9 mouse cellular contexts compared by ENCODE assay signal in the genomic region with DNA sequence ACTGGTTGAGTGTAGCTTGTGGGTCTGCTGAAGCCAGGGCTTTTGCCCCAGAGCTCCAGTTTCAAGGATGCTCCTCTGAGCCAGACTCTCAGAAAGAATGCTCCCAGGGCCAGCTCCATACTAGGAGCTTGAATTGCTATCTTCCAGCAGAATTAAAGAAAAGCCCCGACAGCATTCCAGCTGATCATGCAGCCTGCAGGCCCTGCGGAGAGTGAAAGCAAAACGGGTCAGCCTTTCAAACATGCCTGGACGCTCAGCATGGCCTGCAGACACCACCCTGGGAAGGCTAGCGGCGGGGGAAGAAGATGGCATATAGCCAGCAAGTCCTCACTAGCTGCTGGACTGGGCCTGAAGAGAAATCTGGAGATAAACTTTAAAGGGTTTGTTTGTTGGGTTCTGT. TPM values are rescaled to one million over a fixed set of nuclear protein-coding genes. Genes with fewer than 3 reads are reported as not detected.
DNase-seq lines count a peak whose midpoint lies in the region; ATAC-seq and TF ChIP-seq lines count a peak whose summit lies in the region.
"Had no signal": no experiment of that assay in that cellular context is flagged by ENCODE, and none has a peak within 500 bp of the region (broad histone marks: within the 10 kb centered on the region; RNA-seq: fewer than 3 reads in every experiment).

No protein-coding gene starts in this region.

- H3K9me3 ChIP-seq in hindbrain, embryonic 10.5 days = no peaks in the 10 kb centered on the region
- H3K9me3 ChIP-seq in hindbrain, embryonic 11.5 days (ENCODE audit: control insufficient read depth, low read length) = no peaks in the 10 kb centered on the region
- H3K9me3 ChIP-seq in heart, postnatal 0 days (replicated peaks; ENCODE audit: control insufficient read depth, low read length) = no peaks in the 10 kb centered on the region
- no peaks in the 10 kb centered on the region for H3K9me3 ChIP-seq in stomach, postnatal 0 days (ENCODE audit: control insufficient read depth, low read length)

- ATAC-seq in hindbrain, embryonic 11.5 days (ENCODE audit: low FRiP score) = no peak
- no peak for ATAC-seq in heart, postnatal 0 days (ENCODE audit: insufficient read depth, low read depth)
- ATAC-seq in stomach, postnatal 0 days (ENCODE audit: low FRiP score, low TSS enrichment) = no peak
- no peak for ATAC-seq in megakaryocyte-erythroid progenitor cell, adult 5-6 weeks (replicated peaks; ENCODE audit: low FRiP score, low TSS enrichment, poor library complexity, severe bottlenecking)

- no peak overlapping the region for H3K9ac ChIP-seq in hindbrain, embryonic 11.5 days (ENCODE audit: low read depth, low read length)
- 0 out of 2 replicates have a peak overlapping the region, but pooled peaks have one; percentile 26 for H3K9ac ChIP-seq in heart, postnatal 0 days (replicated peaks; ENCODE audit: low read depth, low read length)
- H3K9ac ChIP-seq in stomach, postnatal 0 days (ENCODE audit: low read length) = no peak overlapping the region

- no peak overlapping the region for H3K4me3 ChIP-seq in hindbrain, embryonic 10.5 days
- no peak overlapping the region for H3K4me3 ChIP-seq in hindbrain, embryonic 11.5 days (ENCODE audit: low read depth, low read length)
- no peak overlapping the region for H3K4me3 ChIP-seq in cortical plate, adult 2 months (ENCODE audit: insufficient read depth, low read length)
- no peak overlapping the region for H3K4me3 ChIP-seq in heart, postnatal 0 days (ENCODE audit: low read depth, low read length)
- no peak overlapping the region for H3K4me3 ChIP-seq in stomach, postnatal 0 days (ENCODE audit: low read depth, low read length)
- H3K4me3 ChIP-seq: erythroblast, embryonic 14.5 days had no signal

- 45% methylated on average over 6 of the region's 6 CpGs for WGBS in hindbrain, embryonic 10.5 days
- WGBS in hindbrain, embryonic 11.5 days = 48% methylated on average over 6 of the region's 6 CpGs
- WGBS in heart, postnatal 0 days = 30% methylated on average over 6 of the region's 6 CpGs
- WGBS in stomach, postnatal 0 days = 29% methylated on average over 6 of the region's 6 CpGs

- H3K4me2 ChIP-seq in hindbrain, embryonic 11.5 days (replicated peaks; ENCODE audit: low read depth, low read length) = no peak overlapping the region
- peak overlapping the region; percentile 25; the same call in 1 of the 2 replicates for H3K4me2 ChIP-seq in heart, postnatal 0 days (ENCODE audit: low read depth, low read length)
- H3K4me2 ChIP-seq in stomach, postnatal 0 days (replicated peaks; ENCODE audit: low read depth) = 0 out of 2 replicates have a peak overlapping the region, but pooled peaks have one; percentile 6

- H3K27ac ChIP-seq in hindbrain, embryonic 10.5 days = peak overlapping the region; percentile 31; the same call in 1 of the 2 replicates
- no peak overlapping the region for H3K27ac ChIP-seq in hindbrain, embryonic 11.5 days (ENCODE audit: low read depth, low read length)
- 0 out of 2 replicates have a peak overlapping the region, but pooled peaks have one; percentile 89 for H3K27ac ChIP-seq in cortical plate, adult 2 months (ENCODE audit: insufficient read depth, low read length)
- no peak overlapping the region for H3K27ac ChIP-seq in heart, postnatal 0 days (ENCODE audit: low read depth)
- H3K27ac ChIP-seq in stomach, postnatal 0 days (replicated peaks) = peak overlapping the region; percentile 56

- TF ChIP-seq POLR2A in cortical plate, adult 2 months (IDR thresholded peaks at IDR 0.05; ENCODE audit: extremely low read depth, insufficient read depth, low read length) = no peak

- TF ChIP-seq EP300 in heart, postnatal 0 days (IDR thresholded peaks at IDR 0.05; ENCODE audit: low read depth) = no peak
- no peak for TF ChIP-seq EP300 in stomach, postnatal 0 days (optimal IDR thresholded peaks at IDR 0.05)

- H3K36me3 ChIP-seq in hindbrain, embryonic 10.5 days = no peaks in the 10 kb centered on the region
- H3K36me3 ChIP-seq in hindbrain, embryonic 11.5 days (ENCODE audit: control insufficient read depth, insufficient read depth, low read length) = no peaks in the 10 kb centered on the region
- no peaks in the 10 kb centered on the region for H3K36me3 ChIP-seq in heart, postnatal 0 days (replicated peaks; ENCODE audit: control insufficient read depth, insufficient read depth, low read length)
- H3K36me3 ChIP-seq in stomach, postnatal 0 days (ENCODE audit: control insufficient read depth, insufficient read depth, low read length) = no peaks in the 10 kb centered on the region

- DNase-seq in hindbrain, embryonic 10.5 days (ENCODE audit: low spot score) = peak; percentile 14
- DNase-seq in hindbrain, embryonic 11.5 days (ENCODE audit: low spot score) = no peak
- no peak for DNase-seq in heart, postnatal 0 days (ENCODE audit: low spot score)
- peak; percentile 85 for DNase-seq in lung, postnatal 10 days
- DNase-seq in stomach, postnatal 0 days (ENCODE audit: low spot score) = no peak
- no peak for DNase-seq in urinary bladder, postnatal 10 days (ENCODE audit: low spot score)

- no peak for TF ChIP-seq CTCF in cortical plate, adult 2 months (IDR thresholded peaks at IDR 0.05; ENCODE audit: extremely low read depth, insufficient read depth, low read length)
- no peak for TF ChIP-seq CTCF in heart, postnatal 0 days (IDR thresholded peaks at IDR 0.05; ENCODE audit: low read depth)
- TF ChIP-seq CTCF in stomach, postnatal 0 days (IDR thresholded peaks at IDR 0.05; ENCODE audit: low read depth) = 0 out of 2 replicates have a peak, but pooled peaks have one; percentile 6

- peaks cover 39% of the 10 kb centered on the region for H3K4me1 ChIP-seq in hindbrain, embryonic 10.5 days (replicated peaks)
- no peaks in the 10 kb centered on the region for H3K4me1 ChIP-seq in hindbrain, embryonic 11.5 days (replicated peaks; ENCODE audit: control insufficient read depth, insufficient read depth, low read length)
- H3K4me1 ChIP-seq in cortical plate, adult 2 months (ENCODE audit: control insufficient read depth, insufficient read depth, low read length) = peaks cover 26% of the 10 kb centered on the region
- peaks cover 2% of the 10 kb centered on the region for H3K4me1 ChIP-seq in heart, postnatal 0 days (ENCODE audit: control insufficient read depth, insufficient read depth)
- H3K4me1 ChIP-seq in stomach, postnatal 0 days (replicated peaks; ENCODE audit: control insufficient read depth, insufficient read depth) = no peaks in the 10 kb centered on the region

- no peaks in the 10 kb centered on the region for H3K27me3 ChIP-seq in hindbrain, embryonic 10.5 days (ENCODE audit: insufficient read depth, poor library complexity, severe bottlenecking)
- H3K27me3 ChIP-seq in hindbrain, embryonic 11.5 days (ENCODE audit: control insufficient read depth, insufficient read depth, low read length) = no peaks in the 10 kb centered on the region
- no peaks in the 10 kb centered on the region for H3K27me3 ChIP-seq in heart, postnatal 0 days (ENCODE audit: control insufficient read depth, insufficient read depth, low read length)
- no peaks in the 10 kb centered on the region for H3K27me3 ChIP-seq in stomach, postnatal 0 days (ENCODE audit: control insufficient read depth, insufficient read depth, low read length)

RNA-seq across cellular contexts. Expression of a gene that starts 55.0 kb away (rescaled TPM):
- polyA plus RNA-seq in hindbrain, embryonic 10.5 days (2016; fragmentation: Nextera tagmentation; extraction: Ambion mirVana) = 9.0 and 13.4 TPM in 2 replicates
- polyA plus RNA-seq in hindbrain, embryonic 11.5 days (2014; fragmentation: Nextera tagmentation; extraction: Ambion mirVana) = 24.1 and 26.6 TPM in 2 replicates
- 78.7 and 78.9 TPM in 2 replicates for polyA plus RNA-seq in cortical plate, adult 2 months (2012; rRNA removed)
- total RNA-seq in heart, postnatal 0 days (2014; rRNA removed; ENCODE audit: low replicate concordance) = 12.4 and 21.6 TPM in 2 replicates
- polyA plus RNA-seq in heart, postnatal 0 days (2015; fragmentation: Nextera tagmentation; extraction: Ambion mirVana) = 15.3 and 16.5 TPM in 2 replicates
- polyA plus RNA-seq in stomach, postnatal 0 days (2015; fragmentation: Nextera tagmentation; extraction: Ambion mirVana) = 4.9 and 5.3 TPM in 2 replicates
- total RNA-seq in megakaryocyte-erythroid progenitor cell, adult 5-6 weeks (2014; fragmentation: Nextera tagmentation) = 0.85 and 3.0 TPM in 2 replicates
- 0.94 and 8.8 TPM in 2 replicates for total RNA-seq in megakaryocyte-erythroid progenitor cell, adult 5-6 weeks (2017)

Comparison
In these comparisons a context has a peak if more than half of its experiments do, and no peak if none do; other contexts are left out.
1. DNase-seq: peak in hindbrain, embryonic 10.5 days (single experiment) and lung, postnatal 10 days (single experiment); none in hindbrain, embryonic 11.5 days (single experiment), heart, postnatal 0 days (single experiment), stomach, postnatal 0 days (single experiment) and urinary bladder, postnatal 10 days (single experiment).
2. H3K27ac ChIP-seq: peak in hindbrain, embryonic 10.5 days (single experiment), cortical plate, adult 2 months (single experiment) and stomach, postnatal 0 days (single experiment); none in hindbrain, embryonic 11.5 days (single experiment) and heart, postnatal 0 days (single experiment).